Mouse (Mus musculus) limb, embryonic 13.5 days (tissue): ENCODE data around the gene Gm47283. TPM values are rescaled to one million over a fixed set of nuclear protein-coding genes. Genes with fewer than 3 reads are reported as not detected.
A peak's percentile ranks its signal among the peaks of the same experiment; 100 is the strongest.
"Not testable (repeated sequence)": the region's sequence is repeated elsewhere in the genome, so short reads cannot be mapped to it uniquely, and the experiment has no call there.

Experiments used
- ATAC-seq: fragments of 200-750 bp; cut with Nextera tagmentation; 2 replicates; pipeline ENCODE4 v1.8.0; 2017; ENCODE audit warnings: low read depth, moderate number of reproducible peaks, moderate TSS enrichment; ENCODE audit not compliant: low FRiP score
- H3K27ac ChIP-seq: fragments of 300-500 bp; sonication (generic); 2 replicates; pipeline ENCODE4 v1.5.1; 2015; ENCODE audit warnings: inconsistent platforms, mild to moderate bottlenecking, moderate library complexity
- H3K27me3 ChIP-seq: fragments of 300-500 bp; sonication (generic); 2 replicates; pipeline ENCODE4 v1.6.1; 2015; ENCODE audit warnings: mild to moderate bottlenecking, inconsistent platforms
- H3K36me3 ChIP-seq: fragments of 300-500 bp; sonication (generic); 2 replicates; pipeline ENCODE4 v1.6.1; 2015; ENCODE audit warnings: inconsistent platforms, mild to moderate bottlenecking, moderate library complexity
- H3K4me1 ChIP-seq: fragments of 300-500 bp; sonication (generic); 2 replicates; pipeline ENCODE4 v1.6.1; 2015; ENCODE audit warnings: inconsistent platforms
- H3K4me2 ChIP-seq: fragments of 300-500 bp; sonication (generic); replicated peaks from 2 replicates; pipeline ENCODE4 v1.6.1; 2015; ENCODE audit warnings: inconsistent platforms, mild to moderate bottlenecking, moderate library complexity
- H3K4me3 ChIP-seq: fragments of 300-500 bp; sonication (generic); 2 replicates; pipeline ENCODE4 v1.5.1; 2015; ENCODE audit warnings: moderate library complexity, mild to moderate bottlenecking, inconsistent platforms
- H3K9ac ChIP-seq: fragments of 300-500 bp; sonication (generic); 2 replicates; pipeline ENCODE4 v1.6.1; 2015; ENCODE audit warnings: mild to moderate bottlenecking, inconsistent platforms
- H3K9me3 ChIP-seq: fragments of 300-500 bp; sonication (generic); 2 replicates; pipeline ENCODE4 v1.6.1; 2016; ENCODE audit warnings: inconsistent platforms
- whole genome bisulfite sequencing: fragments of 180-500 bp; shearing (Covaris S2); methylation state at CpG from one replicate; pipeline ENCODE4 v1.1.7; 2015; 5-methylcytosine and 5-hydroxymethylcytosine counted together
- polyA plus RNA-seq: library from polyadenylated mRNA; unstranded; fragments of >200 nt; fragmentation: Nextera tagmentation; extraction: Ambion mirVana; gene quantifications from 2 replicates; pipeline ENCODE4 v1.2.1, GENCODE M21; 2015

Gm47283 gene
- polyA plus RNA-seq, 1 experiment from 2014 or later, result not detected

DNA sequence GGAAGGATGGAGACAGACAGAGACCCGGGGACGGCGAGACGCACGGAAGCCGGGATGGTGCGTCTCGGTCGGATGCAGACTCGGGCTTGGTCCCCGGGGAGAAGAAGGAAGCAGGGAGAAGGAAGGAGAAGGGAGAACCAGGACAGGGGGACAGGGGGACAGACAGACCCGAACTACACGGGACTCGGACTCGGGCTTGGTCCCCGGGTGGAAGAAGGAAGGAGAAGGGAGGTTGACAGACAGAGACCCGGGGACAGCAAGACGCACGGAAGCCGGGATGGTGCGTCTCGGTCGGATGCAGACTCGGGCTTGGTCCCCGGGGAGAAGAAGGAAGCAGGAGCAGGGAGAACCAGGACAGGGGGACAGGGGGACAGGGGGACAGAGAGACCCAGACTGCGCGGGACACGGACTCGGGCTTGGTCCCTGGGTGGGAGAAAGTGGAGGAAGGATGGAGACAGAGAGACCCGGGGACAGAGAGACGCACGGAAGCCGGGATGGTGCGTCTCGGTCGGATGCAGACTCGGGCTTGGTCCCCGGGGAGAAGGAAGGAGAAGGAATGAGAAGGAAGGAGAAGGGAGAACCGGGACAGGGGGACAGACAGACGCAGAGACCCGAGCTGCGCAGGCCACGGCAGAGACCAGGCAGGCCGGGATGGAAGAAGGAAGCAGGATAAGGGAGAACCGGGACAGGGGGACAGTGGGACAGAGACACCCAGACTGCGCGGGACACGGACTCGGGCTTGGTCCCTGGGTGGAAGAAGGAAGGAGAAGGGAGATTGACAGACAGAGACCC lies 42.1 kb upstream of the Gm47283 start:
- not testable (repeated sequence) for H3K4me3 ChIP-seq, H3K9ac ChIP-seq, H3K4me2 ChIP-seq, H3K27ac ChIP-seq, H3K27me3 ChIP-seq, H3K4me1 ChIP-seq
- peaks cover 56% of the 10 kb centered on the region for H3K9me3 ChIP-seq
- ATAC-seq, result 0 out of 2 replicates have a peak, but pooled peaks have one; percentile 2
- H3K36me3 ChIP-seq, result peaks cover 54% of the 10 kb centered on the region
- 87% methylated on average over 49 of the region's 49 CpGs for WGBS

DNA sequence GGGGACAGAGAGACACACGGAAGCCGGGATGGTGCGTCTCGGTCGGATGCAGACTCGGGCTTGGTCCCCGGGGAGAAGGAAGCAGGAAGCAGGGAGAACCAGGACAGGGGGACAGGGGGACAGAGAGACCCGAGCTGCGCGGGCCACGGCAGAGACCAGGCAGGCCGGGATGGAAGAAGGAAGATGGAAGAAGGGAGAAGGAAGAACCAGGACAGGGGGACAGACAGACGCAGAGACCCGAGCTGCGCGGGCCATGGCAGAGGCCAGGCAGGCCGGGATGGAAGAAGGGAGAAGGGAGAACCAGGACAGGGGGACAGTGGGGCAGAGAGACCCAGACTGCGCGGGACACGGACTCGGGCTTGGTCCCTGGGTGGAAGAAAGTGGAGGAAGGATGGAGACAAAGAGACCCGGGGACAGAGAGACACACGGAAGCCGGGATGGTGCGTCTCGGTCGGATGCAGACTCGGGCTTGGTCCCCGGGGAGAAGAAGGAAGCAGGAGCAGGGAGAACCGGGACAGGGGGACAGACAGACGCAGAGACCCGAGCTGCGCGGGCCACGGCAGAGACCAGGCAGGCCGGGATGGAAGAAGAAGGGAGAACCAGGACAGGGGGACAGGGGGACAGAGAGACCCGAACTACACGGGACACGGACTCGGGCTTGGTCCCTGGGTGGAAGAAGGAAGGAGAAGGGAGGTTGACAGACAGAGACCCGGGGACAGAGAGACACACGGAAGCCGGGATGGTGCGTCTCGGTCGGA lies 41.3 kb upstream of the Gm47283 start:
- ATAC-seq, H3K4me1 ChIP-seq, H3K4me3 ChIP-seq, H3K9ac ChIP-seq, H3K27me3 ChIP-seq, H3K27ac ChIP-seq, H3K4me2 ChIP-seq: not testable (repeated sequence)
- Histone ChIP-seq H3K9me3 (peaks cover 56% of the 10 kb centered on the region), H3K36me3 (peaks cover 54% of the 10 kb centered on the region)
- 83% methylated on average over 39 of the region's 46 CpGs for WGBS

DNA sequence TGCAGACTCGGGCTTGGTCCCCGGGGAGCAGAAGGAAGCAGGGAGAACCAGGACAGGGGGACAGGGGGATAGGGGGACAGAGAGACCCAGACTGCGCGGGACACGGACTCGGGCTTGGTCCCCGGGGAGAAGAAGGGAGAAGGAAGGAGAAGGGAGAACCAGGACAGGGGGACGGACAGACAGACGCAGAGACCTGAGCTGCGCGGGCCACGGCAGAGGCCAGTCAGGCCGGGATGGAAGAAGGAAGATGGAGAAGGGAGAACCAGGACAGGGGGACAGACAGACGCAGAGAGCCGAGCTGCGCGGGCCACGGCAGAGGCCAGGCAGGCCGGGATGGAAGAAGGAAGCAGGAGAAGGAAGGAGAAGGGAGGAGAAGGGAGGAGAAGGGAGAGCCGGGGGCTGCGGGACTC lies 40.7 kb upstream of the Gm47283 start:
- H3K27ac ChIP-seq, result no peak overlapping the region
- 52% methylated on average over 9 of the region's 21 CpGs for WGBS
- no peaks in the 10 kb centered on the region for H3K27me3 ChIP-seq
- peaks cover 53% of the 10 kb centered on the region for H3K9me3 ChIP-seq
- no peak overlapping the region; the same call in 1 of the 2 replicates for H3K4me2 ChIP-seq
- no peak overlapping the region for H3K4me3 ChIP-seq
- H3K36me3 ChIP-seq, result peaks cover 50% of the 10 kb centered on the region
- ATAC-seq, result no peak
- H3K4me1 ChIP-seq, result no peaks in the 10 kb centered on the region
- H3K9ac ChIP-seq, result no peak overlapping the region

DNA sequence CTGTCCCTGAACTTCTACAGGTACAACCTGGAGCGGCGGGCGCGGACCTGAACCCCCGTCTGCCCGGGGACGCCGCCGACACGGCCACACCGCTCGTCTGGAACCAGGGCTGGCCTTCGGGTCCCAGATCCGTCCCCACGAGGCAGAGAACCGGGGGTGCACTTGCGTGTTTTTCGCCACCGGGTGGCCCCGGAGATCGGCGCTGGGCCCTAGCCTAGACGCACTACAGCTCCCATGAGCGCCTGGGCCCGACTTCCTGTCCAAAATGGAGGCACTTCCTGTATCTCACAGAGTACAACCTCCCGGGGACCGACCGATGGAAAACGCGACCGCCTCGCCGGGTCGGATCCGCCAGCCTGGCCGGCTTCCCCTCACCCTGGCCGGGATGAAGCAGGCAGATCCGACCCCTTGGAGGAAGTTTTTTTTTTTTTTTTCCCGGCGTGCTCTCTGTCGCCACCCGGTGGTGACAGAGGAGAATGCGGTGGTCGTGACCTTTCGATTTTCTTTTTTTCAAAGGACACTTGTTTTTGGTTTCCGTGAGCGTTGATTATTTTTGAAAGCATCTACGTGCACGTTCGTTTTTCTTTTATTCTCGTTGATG lies 40.1 kb upstream of the Gm47283 start:
- peak; percentile 92 for ATAC-seq
- WGBS, result 67% methylated on average over 51 of the region's 51 CpGs
- H3K9ac ChIP-seq, H3K4me1 ChIP-seq, H3K27me3 ChIP-seq: not testable (repeated sequence)
- Histone ChIP-seq H3K36me3 (peaks cover 44% of the 10 kb centered on the region), H3K4me2 (peak overlapping the region; percentile 23; the same call in 1 of the 2 replicates), H3K27ac (peak overlapping the region; percentile 45), H3K9me3 (peaks cover 46% of the 10 kb centered on the region), H3K4me3 (peak overlapping the region; percentile 17)

DNA sequence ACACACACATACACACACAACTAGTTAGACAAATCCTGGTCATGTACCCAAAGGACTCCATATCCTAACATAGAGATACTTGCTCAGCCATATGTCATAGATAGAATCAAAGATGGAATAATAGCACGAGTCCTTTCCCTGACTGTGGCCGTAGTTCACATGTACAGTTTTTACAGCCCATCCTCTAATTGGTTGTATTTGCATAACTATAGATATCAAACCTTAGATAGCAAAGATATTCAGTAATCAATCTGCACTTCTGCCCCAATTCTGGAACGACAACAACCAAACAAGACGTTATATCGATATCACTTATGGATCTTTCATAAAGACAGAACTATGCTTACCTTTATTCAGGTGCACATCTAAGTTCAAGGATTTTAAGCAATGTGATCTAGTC lies 39.3 kb upstream of the Gm47283 start:
- not testable (repeated sequence) for H3K4me3 ChIP-seq, ATAC-seq, H3K4me2 ChIP-seq, H3K27ac ChIP-seq, H3K4me1 ChIP-seq, H3K9ac ChIP-seq, H3K27me3 ChIP-seq
- 92% methylated on average over 5 of the region's 5 CpGs for WGBS
- peaks cover 39% of the 10 kb centered on the region for H3K9me3 ChIP-seq
- H3K36me3 ChIP-seq, result peaks cover 36% of the 10 kb centered on the region

DNA sequence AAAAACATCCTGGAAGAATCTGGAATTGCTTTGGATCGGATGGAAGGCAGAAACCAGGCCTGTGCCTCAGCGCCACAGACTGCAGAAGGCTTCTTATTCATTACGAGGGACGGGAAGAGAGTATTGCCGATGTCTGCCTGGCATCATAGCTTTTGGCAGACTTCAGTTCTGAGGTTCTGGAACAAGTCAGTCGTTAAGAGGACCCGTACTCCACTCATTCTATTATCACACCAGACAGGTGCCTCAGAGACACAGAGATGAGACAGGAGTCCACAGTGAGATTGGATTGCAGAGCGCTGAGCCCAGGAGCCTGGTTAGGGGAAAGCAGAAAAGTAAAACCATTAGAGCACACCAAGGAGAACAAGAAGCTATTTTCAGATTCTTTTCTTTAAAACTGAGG lies 29.8 kb upstream of the Gm47283 start, which contains the start of gene Gm21860:
TSS of gene Gm21860 (minus strand) at position 101 of the 400 bp plus-strand sequence.
- not testable (repeated sequence) for ATAC-seq
- WGBS, result no CpG with 5 or more reads among the region's 8 CpGs

DNA sequence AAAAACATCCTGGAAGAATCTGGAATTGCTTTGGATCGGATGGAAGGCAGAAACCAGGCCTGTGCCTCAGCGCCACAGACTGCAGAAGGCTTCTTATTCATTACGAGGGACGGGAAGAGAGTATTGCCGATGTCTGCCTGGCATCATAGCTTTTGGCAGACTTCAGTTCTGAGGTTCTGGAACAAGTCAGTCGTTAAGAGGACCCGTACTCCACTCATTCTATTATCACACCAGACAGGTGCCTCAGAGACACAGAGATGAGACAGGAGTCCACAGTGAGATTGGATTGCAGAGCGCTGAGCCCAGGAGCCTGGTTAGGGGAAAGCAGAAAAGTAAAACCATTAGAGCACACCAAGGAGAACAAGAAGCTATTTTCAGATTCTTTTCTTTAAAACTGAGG lies 54.5 kb downstream of the Gm47283 start, which contains the start of gene Gm21748:
TSS of gene Gm21748 (minus strand) at position 101 of the 400 bp plus-strand sequence.
- WGBS, result no CpG with 5 or more reads among the region's 8 CpGs
- H3K4me3 ChIP-seq, H3K36me3 ChIP-seq, ATAC-seq, H3K9me3 ChIP-seq, H3K9ac ChIP-seq, H3K27ac ChIP-seq, H3K4me2 ChIP-seq, H3K27me3 ChIP-seq, H3K4me1 ChIP-seq: not testable (repeated sequence)

More for the DNA sequence above, 29.8 kb upstream of the Gm47283 start, which contains the start of gene Gm21860:
- H3K4me2 ChIP-seq, H3K9me3 ChIP-seq, H3K9ac ChIP-seq, H3K27ac ChIP-seq, H3K4me1 ChIP-seq, H3K4me3 ChIP-seq, H3K36me3 ChIP-seq, H3K27me3 ChIP-seq: not testable (repeated sequence)

Other genes starting within 250 kb of the Gm47283 start
- not detected in 2 replicates for gene Gm21860, start 29.9 kb upstream of the Gm47283 start, polyA plus RNA-seq
- not detected in 2 replicates for gene Gm21748, start 54.4 kb downstream of the Gm47283 start, polyA plus RNA-seq